Mouse (Mus musculus) erythroblast, embryonic 14.5 days (primary cell): ENCODE measurements around the gene Acp7.

Source experiments
- GATA1 ChIP-seq: IDR thresholded peaks from 2 replicates; pipeline ENCODE4 v1.6.1; 2012; ENCODE audit warnings: low read length, inconsistent platforms, mixed read lengths
- TAL1 ChIP-seq: IDR thresholded peaks from 3 replicates; pipeline ENCODE4 v1.6.1; 2012; ENCODE audit warnings: low read length, inconsistent platforms, mixed read lengths

GRCm38 (mm10) chr7:28603136-28603535 is 28.0 kb downstream of the Acp7 start:
- no peak for TF ChIP-seq TAL1
- no peak for TF ChIP-seq GATA1
